Mouse (Mus musculus) liver, postnatal 0 days (tissue): ENCODE data around the gene Tmem230. TPM values are rescaled to one million over a fixed set of nuclear protein-coding genes. Genes with fewer than 3 reads are reported as not detected.
A peak's percentile ranks its signal among the peaks of the same experiment; 100 is the strongest.

Experiments
- ATAC-seq: fragments of 200-750 bp; cut with Nextera tagmentation; 2 replicates; pipeline ENCODE4 v1.8.0; 2017; ENCODE audit warnings: mild to moderate bottlenecking, moderate library complexity
- DNase-seq: peaks from one replicate; pipeline ENCODE4 v3.0.0-alpha.2; 2016
- H3K27ac ChIP-seq: fragments of 300-500 bp; sonication (generic); 2 replicates; pipeline ENCODE4 v1.5.1; 2014; ENCODE audit warnings: antibody characterized with exemption, moderate library complexity, mild to moderate bottlenecking, low read depth
- H3K27me3 ChIP-seq: fragments of 300-500 bp; sonication (generic); 2 replicates; pipeline ENCODE4 v1.6.1; 2014; ENCODE audit warnings: low read length, control low read depth, mixed read lengths; ENCODE audit not compliant: insufficient read depth
- H3K36me3 ChIP-seq: fragments of 300-500 bp; sonication (generic); replicated peaks from 2 replicates; pipeline ENCODE4 v1.6.1; 2014; ENCODE audit warnings: mild to moderate bottlenecking, control low read depth, low read length, moderate library complexity, mixed read lengths; ENCODE audit not compliant: insufficient read depth
- H3K4me1 ChIP-seq: fragments of 300-500 bp; sonication (generic); 2 replicates; pipeline ENCODE4 v1.6.1; 2014; ENCODE audit warnings: antibody characterized with exemption, mild to moderate bottlenecking, control low read depth; ENCODE audit not compliant: insufficient read depth
- H3K4me2 ChIP-seq: fragments of 300-500 bp; sonication (generic); 2 replicates; pipeline ENCODE4 v1.6.1; 2014; ENCODE audit warnings: low read depth, mild to moderate bottlenecking, low read length, moderate library complexity, mixed read lengths
- H3K4me3 ChIP-seq: fragments of 300-500 bp; sonication (generic); 2 replicates; pipeline ENCODE4 v1.5.1; 2014; ENCODE audit warnings: low read depth, low read length
- H3K9ac ChIP-seq: fragments of 300-500 bp; sonication (generic); replicated peaks from 2 replicates; pipeline ENCODE4 v1.6.1; 2014; ENCODE audit warnings: mild to moderate bottlenecking, moderate library complexity
- H3K9me3 ChIP-seq: fragments of 300-500 bp; sonication (generic); 2 replicates; pipeline ENCODE4 v1.6.1; 2016; ENCODE audit warnings: mild to moderate bottlenecking, control low read depth, low read length, mixed read lengths
- CTCF ChIP-seq: sonication (generic); IDR thresholded peaks from 2 replicates; pipeline ENCODE4 v1.5.1; 2016; ENCODE audit warnings: antibody characterized with exemption, low read depth
- EP300 ChIP-seq: IDR thresholded peaks from 2 replicates; pipeline ENCODE4 v1.6.1; 2016; ENCODE audit warnings: antibody characterized with exemption, low read depth, mild to moderate bottlenecking
- WGBS: fragments of 180-500 bp; shearing (Covaris S2); extraction: QIAGEN DNeasy Blood & Tissue Kit; methylation state at CpG from one replicate; pipeline ENCODE4 v1.1.7; 2014; ENCODE audit not compliant: insufficient replicate concordance; 5-methylcytosine and 5-hydroxymethylcytosine counted together
- polyA plus RNA-seq: library from polyadenylated mRNA; unstranded; fragments of >200 nt; fragmentation: Nextera tagmentation; extraction: Ambion mirVana; gene quantifications from 2 replicates; pipeline ENCODE4 v1.2.1, GENCODE M21; 2015

Tmem230 gene
- polyA plus RNA-seq, 1 experiment from 2014 or later: 19.1 TPM

GRCm38 (mm10) chr2:132235975-132236374, 11.6 kb downstream of the Tmem230 start:
- no peak for TF ChIP-seq CTCF
- no peak for TF ChIP-seq EP300
- 60% methylated on average over 7 of the region's 7 CpGs for WGBS
- H3K27me3 ChIP-seq: no peaks in the 10 kb centered on the region
- 0 out of 2 replicates have a peak, but pooled peaks have one; percentile 21 for ATAC-seq
- H3K9ac ChIP-seq: no peak overlapping the region
- DNase-seq: peak; percentile 40
- H3K27ac ChIP-seq: no peak overlapping the region
- H3K4me1 ChIP-seq: peaks cover 8% of the 10 kb centered on the region
- H3K4me2 ChIP-seq: no peak overlapping the region
- H3K4me3 ChIP-seq: no peak overlapping the region
- no peaks in the 10 kb centered on the region for H3K9me3 ChIP-seq
- peaks cover 4% of the 10 kb centered on the region; the same call in 1 of the 2 replicates for H3K36me3 ChIP-seq

- H3K27me3 ChIP-seq: no peaks in the 10 kb centered on the region
- H3K4me1 ChIP-seq: peaks cover 8% of the 10 kb centered on the region
- H3K36me3 ChIP-seq: no peaks in the 10 kb centered on the region
- 56% methylated on average over 2 of the region's 2 CpGs for WGBS
- no peaks in the 10 kb centered on the region for H3K9me3 ChIP-seq
- DNase-seq (no peak), ATAC-seq (no peak)
- no peak overlapping the region for H3K4me2 ChIP-seq
- H3K9ac ChIP-seq: no peak overlapping the region
- H3K27ac ChIP-seq: no peak overlapping the region
- TF ChIP-seq EP300 (no peak), CTCF (no peak)
- H3K4me3 ChIP-seq: no peak overlapping the region
These were observed 12.3 kb downstream of the Tmem230 start for GRCm38 (mm10) chr2:132235291-132235690.

GRCm38 (mm10) chr2:132233985-132234765, 13.4 kb downstream of the Tmem230 start:
- Histone ChIP-seq H3K4me2 (no peak overlapping the region), H3K4me3 (no peak overlapping the region), H3K9me3 (no peaks in the 10 kb centered on the region), H3K36me3 (no peaks in the 10 kb centered on the region), H3K4me1 (peaks cover 8% of the 10 kb centered on the region), H3K9ac (no peak overlapping the region), H3K27me3 (no peaks in the 10 kb centered on the region), H3K27ac (no peak overlapping the region)
- WGBS: 63% methylated on average over 16 of the region's 16 CpGs
- TF ChIP-seq CTCF: no peak
- TF ChIP-seq EP300: no peak
- DNase-seq (no peak), ATAC-seq (no peak)

DNA sequence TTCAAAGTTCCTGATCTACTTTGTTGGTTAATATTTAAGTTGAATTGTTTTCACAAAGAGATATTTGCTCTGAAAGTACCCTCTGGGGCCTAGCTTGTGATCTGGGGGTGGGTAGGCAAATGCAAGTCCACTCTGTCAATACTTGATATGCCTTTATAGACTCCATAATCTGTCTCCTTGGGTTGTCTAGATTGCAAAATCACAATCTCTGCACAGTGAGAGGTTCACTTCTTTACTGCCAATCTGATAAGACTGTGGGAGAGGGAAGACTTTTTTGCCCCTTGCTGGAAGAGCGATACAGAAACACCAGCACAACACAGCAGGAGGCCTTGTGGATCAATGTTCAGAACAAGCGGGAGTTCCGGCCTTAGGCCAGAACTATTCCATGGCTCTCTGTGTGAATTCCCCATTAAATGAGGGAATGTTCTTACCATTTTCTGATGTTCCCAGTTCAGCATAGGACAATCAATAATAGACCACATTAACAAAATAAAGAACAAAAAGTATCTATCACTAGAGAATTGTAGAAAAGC, 15.1 kb downstream of the Tmem230 start:
- WGBS: 81% methylated on average over 3 of the region's 3 CpGs
- peaks cover 5% of the 10 kb centered on the region for H3K4me1 ChIP-seq
- no peaks in the 10 kb centered on the region for H3K36me3 ChIP-seq
- H3K4me2 ChIP-seq: no peak overlapping the region
- no peaks in the 10 kb centered on the region for H3K27me3 ChIP-seq
- H3K4me3 ChIP-seq: no peak overlapping the region
- no peaks in the 10 kb centered on the region for H3K9me3 ChIP-seq
- H3K27ac ChIP-seq: no peak overlapping the region
- DNase-seq (no peak), ATAC-seq (no peak)
- TF ChIP-seq CTCF (no peak), EP300 (no peak)
- no peak overlapping the region for H3K9ac ChIP-seq

DNA sequence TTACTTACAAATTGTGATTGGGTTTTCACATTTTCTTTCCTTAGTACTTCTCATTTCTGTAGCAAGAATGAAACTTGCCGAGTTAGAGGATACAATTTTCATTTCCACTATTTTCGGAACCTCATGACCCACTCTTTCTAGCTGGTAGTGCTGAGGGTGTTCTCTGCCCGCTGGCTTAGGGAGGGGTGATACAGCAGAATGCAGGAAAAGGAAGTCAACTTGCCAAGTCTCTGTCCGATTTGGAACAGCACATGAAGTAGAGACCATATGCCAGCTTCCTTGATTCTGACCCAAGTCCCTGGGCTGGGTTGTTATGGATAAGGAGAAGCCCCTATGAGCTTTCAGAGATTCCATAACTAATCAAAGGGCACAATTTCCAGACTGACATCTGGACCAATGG, 23.2 kb downstream of the Tmem230 start:
- no peak overlapping the region for H3K9ac ChIP-seq
- H3K27ac ChIP-seq: no peak overlapping the region
- no peak overlapping the region for H3K4me2 ChIP-seq
- H3K27me3 ChIP-seq: no peaks in the 10 kb centered on the region
- ATAC-seq: no peak
- no peaks in the 10 kb centered on the region for H3K9me3 ChIP-seq
- no peaks in the 10 kb centered on the region for H3K4me1 ChIP-seq
- no peak overlapping the region for H3K4me3 ChIP-seq
- 59% methylated on average over 4 of the region's 4 CpGs for WGBS
- no peak for TF ChIP-seq EP300
- no peak for TF ChIP-seq CTCF
- no peak for DNase-seq
- H3K36me3 ChIP-seq: no peaks in the 10 kb centered on the region

- WGBS: 59% methylated on average over 11 of the region's 11 CpGs
These were observed 26.0 kb downstream of the Tmem230 start for GRCm38 (mm10) chr2:132221611-132222073.

More at GRCm38 (mm10) chr2:132221611-132222073, 26.0 kb downstream of the Tmem230 start:
- no peaks in the 10 kb centered on the region for H3K36me3 ChIP-seq
- no peak overlapping the region for H3K4me2 ChIP-seq
- H3K27ac ChIP-seq: no peak overlapping the region
- no peaks in the 10 kb centered on the region for H3K9me3 ChIP-seq
- H3K4me1 ChIP-seq: no peaks in the 10 kb centered on the region
- no peaks in the 10 kb centered on the region for H3K27me3 ChIP-seq
- DNase-seq (no peak), ATAC-seq (no peak)
- TF ChIP-seq EP300 (no peak), CTCF (no peak)
- no peak overlapping the region for H3K9ac ChIP-seq
- H3K4me3 ChIP-seq: no peak overlapping the region
